Mouse (Mus musculus) kidney, adult 2 months (tissue): ENCODE results near the gene Faim2.

Source experiments
- CTCF ChIP-seq: fragments of 200-500 bp; conservative IDR thresholded peaks from 2 replicates; pipeline ENCODE4 v1.5.1; 2011; ENCODE audit warnings: low read depth, mild to moderate bottlenecking, control low read depth, low read length, moderate library complexity, mixed read lengths; ENCODE audit not compliant: insufficient read depth, insufficient read length
- POLR2A ChIP-seq: fragments of 200-500 bp; IDR thresholded peaks from one replicate; pipeline ENCODE4 v1.6.1; 2011; ENCODE audit warnings: low read depth, low read length, control low read depth

GRCm38 (mm10) chr15:99470224-99470761, 57.7 kb downstream of the Faim2 start:
- TF ChIP-seq POLR2A = no peak
- TF ChIP-seq CTCF = no peak
